Mouse (Mus musculus) lung, adult 2 months (tissue): Measurements from ENCODE around the gene Icos. TPM values are rescaled to one million over a fixed set of nuclear protein-coding genes. Genes with fewer than 3 reads are reported as not detected.

Experiments used
- DNase-seq: peaks from one replicate; pipeline ENCODE4 v3.0.0; 2022
- H3K4me1 ChIP-seq: fragments of 200-500 bp; 2 replicates; pipeline ENCODE4 v1.6.1; 2011; ENCODE audit warnings: low read length; ENCODE audit not compliant: control insufficient read depth, insufficient read depth
- H3K4me3 ChIP-seq: fragments of 200-500 bp; replicated peaks from 2 replicates; pipeline ENCODE3; 2011; ENCODE audit warnings: low read depth, mild to moderate bottlenecking, control low read depth, low read length; ENCODE audit errors: extremely low read depth
- CTCF ChIP-seq: fragments of 200-500 bp; IDR thresholded peaks from 2 replicates; pipeline ENCODE4 v1.5.1; 2011; ENCODE audit warnings: mild to moderate bottlenecking, low read length, control low read depth; ENCODE audit not compliant: insufficient read depth
- POLR2A ChIP-seq: fragments of 200-500 bp; IDR thresholded peaks from 2 replicates; pipeline ENCODE4 v1.6.1; 2011; ENCODE audit warnings: low read depth, mild to moderate bottlenecking, control low read depth, low read length, borderline replicate concordance; ENCODE audit errors: extremely low read depth
- WGBS: fragments of 180-500 bp; shearing (Covaris S2); methylation state at CpG from one replicate; pipeline ENCODE4 v1.1.7; 2018; 5-methylcytosine and 5-hydroxymethylcytosine counted together
- polyA plus RNA-seq: library from polyadenylated mRNA; depleted of rRNA; stranded (reverse); fragments of >200 nt; gene quantifications from 2 replicates; pipeline ENCODE4 v1.2.3, GENCODE M21; 2012

Gene Icos
- polyA plus RNA-seq, 1 experiment, result 0.60 TPM

- TF ChIP-seq CTCF (no peak), POLR2A (no peak)
- no peak for DNase-seq
- Histone ChIP-seq H3K4me1 (no peaks in the 10 kb centered on the region), H3K4me3 (no peak overlapping the region)
- 87% methylated on average over 2 of the region's 2 CpGs for WGBS
Measured at GRCm38 (mm10) chr1:60942921-60943320, 34.8 kb upstream of the Icos start.

- no peaks in the 10 kb centered on the region for H3K4me1 ChIP-seq
- TF ChIP-seq CTCF (no peak), POLR2A (no peak)
- 79% methylated on average over 8 of the region's 8 CpGs for WGBS
- no peak overlapping the region for H3K4me3 ChIP-seq
- DNase-seq, result no peak
Measured at GRCm38 (mm10) chr1:60945633-60946401, 31.9 kb upstream of the Icos start.

- DNase-seq, result no peak
- H3K4me1 ChIP-seq, result no peaks in the 10 kb centered on the region
- TF ChIP-seq CTCF (no peak), POLR2A (no peak)
- 64% methylated on average over 6 of the region's 6 CpGs for WGBS
- no peak overlapping the region for H3K4me3 ChIP-seq
Measured at GRCm38 (mm10) chr1:60948112-60948511, 29.6 kb upstream of the Icos start.

GRCm38 (mm10) chr1:60952958-60953357 is 24.8 kb upstream of the Icos start:
- WGBS, result 52% methylated on average over 7 of the region's 7 CpGs
- DNase-seq, result no peak
- Histone ChIP-seq H3K4me3 (no peak overlapping the region), H3K4me1 (no peaks in the 10 kb centered on the region)
- TF ChIP-seq CTCF (no peak), POLR2A (no peak)

- TF ChIP-seq CTCF, result no peak
- no peak for TF ChIP-seq POLR2A
- 90% methylated on average over 7 of the region's 7 CpGs for WGBS
- no peak overlapping the region for H3K4me3 ChIP-seq
- H3K4me1 ChIP-seq, result no peaks in the 10 kb centered on the region
- DNase-seq, result no peak
Measured at GRCm38 (mm10) chr1:60953686-60954085, 24.0 kb upstream of the Icos start.

- 64% methylated on average over 2 of the region's 2 CpGs for WGBS
- TF ChIP-seq CTCF, result peak; percentile 25; the same call in 1 of the 2 replicates
- TF ChIP-seq POLR2A, result no peak
- Histone ChIP-seq H3K4me3 (no peak overlapping the region), H3K4me1 (no peaks in the 10 kb centered on the region)
- no peak for DNase-seq
Measured at GRCm38 (mm10) chr1:60954759-60955158, 23.0 kb upstream of the Icos start.

GRCm38 (mm10) chr1:60955186-60955585 is 22.5 kb upstream of the Icos start:
- no peak for TF ChIP-seq POLR2A
- TF ChIP-seq CTCF, result no peak
- WGBS, result 91% methylated on average over 3 of the region's 3 CpGs
- no peak for DNase-seq
- no peak overlapping the region for H3K4me3 ChIP-seq
- H3K4me1 ChIP-seq, result peaks cover 3% of the 10 kb centered on the region; the same call in 1 of the 2 replicates

- no peak for DNase-seq
- TF ChIP-seq CTCF, result no peak
- TF ChIP-seq POLR2A, result no peak
- Histone ChIP-seq H3K4me3 (no peak overlapping the region), H3K4me1 (peaks cover 4% of the 10 kb centered on the region; the same call in 1 of the 2 replicates)
- WGBS, result 87% methylated on average over 6 of the region's 6 CpGs
Measured at GRCm38 (mm10) chr1:60956196-60956595, 21.5 kb upstream of the Icos start.

GRCm38 (mm10) chr1:60958287-60958686 is 19.4 kb upstream of the Icos start:
- TF ChIP-seq CTCF (peak; percentile 26; the same call in 1 of the 2 replicates), POLR2A (no peak)
- 100% methylated on average over 1 of the region's 1 CpGs for WGBS
- no peak for DNase-seq
- peaks cover 4% of the 10 kb centered on the region; the same call in 1 of the 2 replicates for H3K4me1 ChIP-seq
- H3K4me3 ChIP-seq, result no peak overlapping the region

- TF ChIP-seq CTCF (no peak), POLR2A (no peak)
- H3K4me1 ChIP-seq, result peaks cover 4% of the 10 kb centered on the region; the same call in 1 of the 2 replicates
- WGBS, result 54% methylated on average over 4 of the region's 4 CpGs
- no peak overlapping the region for H3K4me3 ChIP-seq
- DNase-seq, result no peak
Measured at GRCm38 (mm10) chr1:60959246-60959645, 18.5 kb upstream of the Icos start.
